Mouse (Mus musculus) cerebellum, postnatal 25 days (tissue): ENCODE results near the gene Pkp4.
A peak's percentile ranks its signal among the peaks of the same experiment; 100 is the strongest.
"Not testable (repeated sequence)": the region's sequence is repeated elsewhere in the genome, so short reads cannot be mapped to it uniquely, and the experiment has no call there.

Experiments used
- DNase-seq, 2 experiments: peaks; one replicate each; pipeline ENCODE4 v3.0.0; 2021; ENCODE audit warnings: mixed read lengths in 2 of 2

The Pkp4 gene

GRCm38 (mm10) chr2:59339776-59340539, 179.3 kb downstream of the Pkp4 start:
- DNase-seq = no peak

- no peak for DNase-seq
Measured at GRCm38 (mm10) chr2:59340878-59341277, 180.2 kb downstream of the Pkp4 start.

DNA sequence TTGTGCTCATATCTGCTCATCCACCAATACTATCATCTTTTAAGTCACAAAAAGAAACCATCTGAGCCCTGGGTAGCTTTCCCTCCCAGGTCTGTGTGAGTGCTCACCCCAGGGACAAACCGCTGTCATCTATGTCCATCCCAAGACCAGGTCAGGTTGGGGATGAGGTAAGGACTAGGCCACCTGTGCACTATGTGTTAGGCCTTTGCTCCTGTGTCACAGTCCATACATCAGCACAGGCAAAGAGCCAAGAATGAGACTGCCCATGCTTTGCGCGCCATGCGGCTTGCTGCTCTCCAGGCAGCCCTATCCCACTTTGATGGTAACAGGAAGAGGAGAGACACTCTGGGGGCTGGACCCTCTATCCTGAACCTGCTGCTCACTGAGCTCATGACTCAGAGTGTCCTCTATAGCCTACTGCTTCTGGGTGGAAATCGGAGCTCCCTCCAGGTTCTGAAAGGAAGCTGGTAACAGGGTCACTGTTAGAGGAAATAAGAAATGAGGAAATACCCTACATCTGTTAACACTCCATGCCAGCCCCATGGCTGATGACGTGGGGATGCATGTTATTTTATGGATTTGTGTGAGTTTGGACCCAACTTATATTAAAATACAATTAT, 182.1 kb downstream of the Pkp4 start:
- no peak for DNase-seq

GRCm38 (mm10) chr2:59343834-59344233, 183.2 kb downstream of the Pkp4 start:
- DNase-seq = no peak

DNA sequence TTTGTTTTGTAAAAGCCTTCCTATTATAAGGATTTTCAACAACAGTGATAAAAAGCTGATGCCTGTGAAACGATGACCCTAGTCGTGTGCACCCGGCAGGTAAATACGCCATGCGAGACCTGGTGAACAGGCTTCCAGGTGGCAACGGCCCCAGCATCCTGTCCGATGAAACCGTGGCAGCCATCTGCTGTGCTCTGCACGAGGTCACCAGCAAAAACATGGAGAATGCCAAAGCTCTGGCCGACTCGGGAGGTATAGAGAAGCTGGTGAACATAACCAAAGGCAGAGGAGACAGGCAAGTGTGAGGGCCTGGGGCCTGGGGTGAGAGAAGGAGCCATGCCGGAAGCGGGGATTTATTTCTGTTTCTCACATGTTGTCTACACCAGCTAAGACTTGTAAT, 184.0 kb downstream of the Pkp4 start:
- DNase-seq = peak; percentile 90 to 91

- peak; percentile 51 to 57 for DNase-seq
Measured at GRCm38 (mm10) chr2:59345141-59345839, 184.6 kb downstream of the Pkp4 start.

- peak; percentile 72 to 74 for DNase-seq
Measured at GRCm38 (mm10) chr2:59346443-59346842, 185.8 kb downstream of the Pkp4 start.

GRCm38 (mm10) chr2:59348585-59348984, 187.9 kb downstream of the Pkp4 start:
- no peak for DNase-seq

DNA sequence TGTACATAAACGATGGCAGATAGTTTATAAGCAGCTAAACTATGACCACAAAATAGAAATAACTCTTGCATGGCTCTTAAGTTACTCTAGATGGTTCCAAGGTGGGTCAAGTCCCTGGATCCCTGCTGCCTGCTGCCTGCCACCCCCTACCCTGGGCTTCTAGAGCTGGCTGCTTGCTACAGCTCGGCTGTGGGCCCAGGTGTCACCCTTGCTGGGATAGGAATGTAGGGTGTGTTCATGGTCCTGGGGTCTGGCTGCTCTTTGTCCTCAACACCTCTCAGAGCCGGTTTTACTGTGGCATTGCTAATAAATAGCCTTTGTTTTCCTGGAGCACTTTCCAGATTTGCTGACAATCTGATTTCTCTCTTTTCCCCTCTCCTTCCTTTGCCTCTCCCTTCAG, 189.4 kb downstream of the Pkp4 start:
- DNase-seq = no peak

DNA sequence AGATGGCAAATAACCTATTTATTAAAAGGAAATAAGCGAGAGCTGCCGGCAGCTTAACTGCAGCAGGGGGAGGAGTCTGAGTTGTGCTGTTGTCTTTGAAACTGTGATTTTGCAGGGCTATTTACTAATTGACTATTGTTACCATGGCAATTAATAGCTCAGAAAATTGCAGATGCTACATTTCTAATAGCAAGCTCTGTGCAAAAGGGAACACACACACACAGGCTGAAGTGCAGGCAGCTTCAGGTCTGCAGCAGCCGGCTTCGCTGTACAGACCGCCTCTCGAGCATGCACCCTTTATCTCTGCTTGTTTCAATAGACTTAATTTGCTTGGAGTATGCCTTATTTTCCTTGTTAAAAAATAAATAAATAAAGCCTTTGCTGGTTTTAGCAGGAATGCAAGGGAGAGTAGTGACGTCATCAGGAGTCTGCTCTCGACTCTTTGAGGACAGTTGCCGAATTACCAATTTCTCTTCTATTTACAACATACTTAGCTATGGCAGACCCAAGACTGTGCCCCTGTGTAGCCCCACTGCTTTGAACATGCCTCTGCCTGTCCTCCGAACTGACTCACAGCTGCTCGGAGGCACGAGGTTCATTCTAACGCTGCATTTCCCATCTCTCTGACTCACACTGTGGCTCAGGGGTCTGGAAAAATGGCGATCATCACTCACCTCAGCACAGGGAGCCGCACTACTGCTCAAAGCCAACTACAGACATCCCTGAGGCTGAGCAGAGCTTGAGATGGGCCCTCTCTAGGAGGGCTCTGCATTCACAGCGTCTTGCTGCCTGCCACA, 190.9 kb downstream of the Pkp4 start:
- DNase-seq = no peak

GRCm38 (mm10) chr2:59353821-59354220, 193.2 kb downstream of the Pkp4 start:
- DNase-seq = no peak

DNA sequence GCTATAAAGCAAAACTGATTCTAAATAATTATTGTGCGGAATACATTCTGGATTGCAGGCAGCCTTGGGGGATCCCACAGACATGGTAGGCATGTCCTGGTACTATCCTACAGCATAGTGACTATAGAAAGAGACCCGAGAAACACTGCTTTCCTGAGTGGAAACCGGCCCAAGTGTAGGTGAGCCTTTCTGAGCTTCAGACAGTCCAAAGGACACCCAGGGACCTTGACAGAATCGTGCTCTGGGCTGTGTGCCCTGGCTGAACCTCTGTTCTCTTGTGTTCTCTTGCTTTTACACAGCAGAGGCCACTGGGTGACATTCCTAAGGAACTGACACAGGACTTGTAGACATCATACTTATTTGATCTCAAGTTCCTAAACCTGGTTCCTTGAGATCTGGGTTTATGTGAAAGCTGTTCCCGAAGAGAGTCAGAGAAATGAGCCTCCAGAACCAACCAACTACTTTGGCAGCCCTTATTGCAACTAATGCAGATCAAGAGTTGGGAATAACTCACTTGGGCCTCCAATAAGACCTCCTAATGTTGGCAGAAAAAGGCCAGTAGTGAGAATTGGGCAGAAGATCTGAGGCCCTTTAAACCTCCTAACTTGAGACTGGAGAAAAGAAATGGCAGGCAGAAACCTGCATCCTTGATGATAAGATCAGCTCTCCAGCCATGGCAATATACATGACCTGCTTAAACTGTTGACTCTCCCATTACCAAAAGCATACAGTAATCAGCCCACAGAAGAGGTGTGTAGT, 195.1 kb downstream of the Pkp4 start:
- no peak for DNase-seq

DNA sequence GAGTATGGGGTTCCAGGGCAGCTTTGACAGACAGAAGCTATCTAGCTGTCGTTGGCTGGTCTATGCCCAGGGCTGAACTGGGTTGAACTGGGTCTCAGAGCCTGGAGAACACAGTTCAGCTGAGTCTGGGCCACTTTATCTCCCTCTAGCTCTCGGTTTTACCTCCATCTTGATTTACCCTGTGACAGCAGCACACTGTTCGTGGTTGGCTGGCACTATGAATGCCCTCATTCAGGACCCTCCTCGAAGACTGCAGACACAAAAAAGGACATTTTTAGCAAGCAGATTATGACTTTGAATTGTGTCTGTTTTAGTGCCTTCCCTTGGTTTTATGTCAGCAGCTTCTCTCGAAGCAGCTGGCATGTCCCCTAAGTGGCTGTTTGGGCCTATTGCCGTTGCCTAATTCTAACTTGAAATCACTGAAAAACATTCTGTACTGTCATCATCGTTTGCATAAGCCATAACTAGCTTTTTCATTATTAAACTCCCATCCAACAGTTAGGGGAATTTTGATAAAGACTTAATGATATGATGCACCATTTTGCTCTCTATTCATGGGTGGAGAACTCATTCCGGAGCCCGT, 199.2 kb downstream of the Pkp4 start:
- no peak for DNase-seq

GRCm38 (mm10) chr2:59361350-59361780, 200.7 kb downstream of the Pkp4 start:
- no peak for DNase-seq

- no peak for DNase-seq
Measured at GRCm38 (mm10) chr2:59364156-59364842, 203.6 kb downstream of the Pkp4 start.

- no peak for DNase-seq
Measured at GRCm38 (mm10) chr2:59367191-59367590, 206.5 kb downstream of the Pkp4 start.

DNA sequence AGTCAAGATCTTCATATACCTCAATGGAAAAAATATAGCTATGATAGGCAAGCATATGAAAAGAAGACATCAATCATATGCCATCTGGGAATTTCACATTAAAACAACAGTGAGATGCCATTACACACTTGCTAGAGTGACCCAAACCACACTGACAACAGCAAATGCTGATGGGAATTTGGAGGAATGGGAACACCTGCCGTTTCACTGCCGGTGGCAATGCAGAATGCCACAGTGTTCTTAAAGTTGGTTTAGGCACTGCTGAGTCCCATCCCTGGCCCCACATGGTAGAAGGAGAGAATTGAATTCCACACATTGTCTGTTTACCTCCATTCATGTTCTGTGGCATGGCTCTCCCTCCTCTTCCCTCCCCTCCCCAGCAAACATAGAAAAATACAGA, 212.5 kb downstream of the Pkp4 start:
- DNase-seq = no peak

GRCm38 (mm10) chr2:59378096-59378495, 217.4 kb downstream of the Pkp4 start:
- no peak for DNase-seq

- not testable (repeated sequence) for DNase-seq
Measured at GRCm38 (mm10) chr2:59378861-59379260, 218.2 kb downstream of the Pkp4 start.

DNA sequence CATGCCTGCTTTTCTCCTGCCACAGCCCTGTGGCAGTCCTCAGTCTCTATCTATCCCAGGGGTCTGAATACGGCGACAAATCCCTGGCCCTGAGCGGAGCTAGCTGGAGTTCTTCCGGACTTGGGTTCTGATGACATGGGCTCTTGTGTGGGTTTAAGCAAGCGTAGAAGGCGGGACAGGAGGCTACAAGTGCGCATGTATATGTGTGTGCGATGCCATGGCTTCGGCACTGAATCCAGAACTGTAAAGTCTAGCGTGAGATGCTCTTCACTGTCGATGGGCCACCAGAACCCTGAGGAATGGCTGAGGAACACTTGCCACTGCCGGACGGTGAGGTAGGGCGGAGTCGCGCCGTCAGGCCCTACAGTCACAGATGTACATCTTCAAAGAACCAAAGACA, 222.6 kb downstream of the Pkp4 start:
- DNase-seq = no peak
